Mouse (Mus musculus) liver, embryonic 12.5 days (tissue): ENCODE data around the gene Gpsm3. TPM values are rescaled to one million over a fixed set of nuclear protein-coding genes. Genes with fewer than 3 reads are reported as not detected.
A peak's percentile ranks its signal among the peaks of the same experiment; 100 is the strongest.

Experiments used
- ATAC-seq: fragments of 200-750 bp; cut with Nextera tagmentation; 2 replicates; pipeline ENCODE4 v1.8.0; 2017; ENCODE audit warnings: moderate number of reproducible peaks, mild to moderate bottlenecking, moderate library complexity
- H3K27ac ChIP-seq: fragments of 300-500 bp; sonication (generic); 2 replicates; pipeline ENCODE4 v1.5.1; 2016; ENCODE audit warnings: mild to moderate bottlenecking
- H3K27me3 ChIP-seq: fragments of 300-500 bp; sonication (generic); replicated peaks from 2 replicates; pipeline ENCODE4 v1.6.1; 2016; ENCODE audit warnings: mild to moderate bottlenecking, moderate library complexity
- H3K36me3 ChIP-seq: fragments of 300-500 bp; sonication (generic); 2 replicates; pipeline ENCODE4 v1.6.1; 2016; ENCODE audit warnings: mild to moderate bottlenecking, moderate library complexity
- H3K4me1 ChIP-seq: fragments of 300-500 bp; sonication (generic); 2 replicates; pipeline ENCODE4 v1.6.1; 2016
- H3K4me2 ChIP-seq: fragments of 300-500 bp; sonication (generic); 2 replicates; pipeline ENCODE4 v1.6.1; 2016; ENCODE audit warnings: mild to moderate bottlenecking, moderate library complexity
- H3K4me3 ChIP-seq: fragments of 300-500 bp; sonication (generic); 2 replicates; pipeline ENCODE4 v1.5.1; 2016; ENCODE audit warnings: mild to moderate bottlenecking, moderate library complexity
- H3K9ac ChIP-seq: fragments of 300-500 bp; sonication (generic); 2 replicates; pipeline ENCODE4 v1.6.1; 2016; ENCODE audit warnings: mild to moderate bottlenecking, moderate library complexity
- H3K9me3 ChIP-seq: fragments of 300-500 bp; sonication (generic); replicated peaks from 2 replicates; pipeline ENCODE4 v1.6.1; 2016; ENCODE audit warnings: mild to moderate bottlenecking, moderate library complexity
- WGBS: fragments of 180-500 bp; shearing (Covaris S2); methylation state at CpG from one replicate; pipeline ENCODE4 v1.1.7; 2016; ENCODE audit not compliant: insufficient replicate concordance; 5-methylcytosine and 5-hydroxymethylcytosine counted together
- polyA plus RNA-seq: library from polyadenylated mRNA; unstranded; fragments of >200 nt; fragmentation: Nextera tagmentation; extraction: Ambion mirVana; gene quantifications from 2 replicates; pipeline ENCODE4 v1.2.1, GENCODE M21; 2016

Gpsm3 gene
- polyA plus RNA-seq, 1 experiment from 2014 or later, result 10.7 TPM

- Histone ChIP-seq H3K9me3 (no peaks in the 10 kb centered on the region), H3K9ac (no peak overlapping the region), H3K27me3 (peaks cover 50% of the 10 kb centered on the region), H3K4me1 (peaks cover 24% of the 10 kb centered on the region), H3K27ac (no peak overlapping the region), H3K4me2 (no peak overlapping the region), H3K36me3 (no peaks in the 10 kb centered on the region), H3K4me3 (no peak overlapping the region)
- WGBS, result 65% methylated on average over 3 of the region's 3 CpGs
- no peak for ATAC-seq
Measured at GRCm38 (mm10) chr17:34562595-34562994, 27.0 kb upstream of the Gpsm3 start.

GRCm38 (mm10) chr17:34563354-34563753 is 26.3 kb upstream of the Gpsm3 start:
- Histone ChIP-seq H3K36me3 (no peaks in the 10 kb centered on the region), H3K27me3 (peaks cover 48% of the 10 kb centered on the region), H3K27ac (no peak overlapping the region), H3K4me1 (peaks cover 24% of the 10 kb centered on the region), H3K9ac (no peak overlapping the region), H3K9me3 (no peaks in the 10 kb centered on the region), H3K4me3 (no peak overlapping the region), H3K4me2 (no peak overlapping the region)
- 66% methylated on average over 11 of the region's 11 CpGs for WGBS
- no peak for ATAC-seq

GRCm38 (mm10) chr17:34564003-34564421 is 25.6 kb upstream of the Gpsm3 start, which contains the start of gene Notch4:
Gene Notch4 (plus strand): TSS chr17:34564268.
- Histone ChIP-seq H3K9me3 (no peaks in the 10 kb centered on the region), H3K27me3 (peaks cover 45% of the 10 kb centered on the region), H3K4me2 (peak within 1 kb of the TSS; percentile 26; the same call in 1 of the 2 replicates), H3K36me3 (no peaks in the 10 kb centered on the region), H3K4me3 (0 out of 2 replicates have a peak within 1 kb of the TSS, but pooled peaks have one; percentile 3), H3K9ac (no peak within 1 kb of the TSS), H3K27ac (0 out of 2 replicates have a peak within 1 kb of the TSS, but pooled peaks have one; percentile 31), H3K4me1 (peaks cover 24% of the 10 kb centered on the region)
- ATAC-seq, result no peak
- 12% methylated on average over 6 of the region's 6 CpGs for WGBS

- no peak for ATAC-seq
- Histone ChIP-seq H3K4me1 (peaks cover 21% of the 10 kb centered on the region), H3K27ac (0 out of 2 replicates have a peak overlapping the region, but pooled peaks have one; percentile 31), H3K27me3 (peaks cover 43% of the 10 kb centered on the region), H3K9me3 (no peaks in the 10 kb centered on the region), H3K9ac (no peak overlapping the region), H3K4me3 (no peak overlapping the region), H3K4me2 (peak overlapping the region; percentile 26; the same call in 1 of the 2 replicates), H3K36me3 (no peaks in the 10 kb centered on the region)
- 41% methylated on average over 3 of the region's 3 CpGs for WGBS
Measured at GRCm38 (mm10) chr17:34564796-34565195, 24.8 kb upstream of the Gpsm3 start.

GRCm38 (mm10) chr17:34567311-34567710 is 22.3 kb upstream of the Gpsm3 start:
- no peak for ATAC-seq
- Histone ChIP-seq H3K9ac (no peak overlapping the region), H3K4me1 (peaks cover 6% of the 10 kb centered on the region), H3K27me3 (peaks cover 39% of the 10 kb centered on the region), H3K9me3 (no peaks in the 10 kb centered on the region), H3K36me3 (no peaks in the 10 kb centered on the region), H3K27ac (no peak overlapping the region), H3K4me2 (no peak overlapping the region), H3K4me3 (no peak overlapping the region)
- 74% methylated on average over 9 of the region's 9 CpGs for WGBS

- Histone ChIP-seq H3K36me3 (no peaks in the 10 kb centered on the region), H3K27me3 (peaks cover 40% of the 10 kb centered on the region), H3K4me1 (peaks cover 6% of the 10 kb centered on the region; the same call in 1 of the 2 replicates), H3K27ac (no peak overlapping the region), H3K4me3 (no peak overlapping the region), H3K9me3 (no peaks in the 10 kb centered on the region), H3K9ac (no peak overlapping the region), H3K4me2 (no peak overlapping the region)
- WGBS, result 69% methylated on average over 13 of the region's 13 CpGs
- no peak for ATAC-seq
Measured at GRCm38 (mm10) chr17:34568421-34568820, 21.2 kb upstream of the Gpsm3 start.

- 61% methylated on average over 4 of the region's 4 CpGs for WGBS
- Histone ChIP-seq H3K4me2 (no peak overlapping the region), H3K4me3 (no peak overlapping the region), H3K27me3 (peaks cover 44% of the 10 kb centered on the region), H3K9me3 (no peaks in the 10 kb centered on the region), H3K36me3 (no peaks in the 10 kb centered on the region), H3K27ac (no peak overlapping the region), H3K9ac (no peak overlapping the region), H3K4me1 (no peaks in the 10 kb centered on the region)
- no peak for ATAC-seq
Measured at GRCm38 (mm10) chr17:34569919-34570318, 19.7 kb upstream of the Gpsm3 start.

- no peaks in the 10 kb centered on the region for H3K9me3 ChIP-seq
- H3K27me3 ChIP-seq, result peaks cover 26% of the 10 kb centered on the region; the same call in 1 of the 2 replicates
- H3K27ac ChIP-seq, result no peak overlapping the region
- WGBS, result 13% methylated on average over 5 of the region's 5 CpGs
- H3K4me2 ChIP-seq, result no peak overlapping the region
- no peaks in the 10 kb centered on the region for H3K4me1 ChIP-seq
- no peak overlapping the region for H3K4me3 ChIP-seq
- no peaks in the 10 kb centered on the region for H3K36me3 ChIP-seq
- ATAC-seq, result no peak
- H3K9ac ChIP-seq, result no peak overlapping the region
Measured at GRCm38 (mm10) chr17:34571875-34572274, 17.7 kb upstream of the Gpsm3 start.

GRCm38 (mm10) chr17:34572361-34572760 is 17.2 kb upstream of the Gpsm3 start:
- Histone ChIP-seq H3K27ac (no peak overlapping the region), H3K4me2 (no peak overlapping the region), H3K9ac (no peak overlapping the region), H3K36me3 (no peaks in the 10 kb centered on the region), H3K4me3 (no peak overlapping the region), H3K9me3 (no peaks in the 10 kb centered on the region), H3K4me1 (no peaks in the 10 kb centered on the region), H3K27me3 (peaks cover 21% of the 10 kb centered on the region; the same call in 1 of the 2 replicates)
- ATAC-seq, result no peak
- 29% methylated on average over 15 of the region's 15 CpGs for WGBS

- Histone ChIP-seq H3K36me3 (no peaks in the 10 kb centered on the region), H3K27ac (no peak overlapping the region), H3K9me3 (no peaks in the 10 kb centered on the region), H3K9ac (no peak overlapping the region), H3K4me2 (no peak overlapping the region), H3K4me1 (no peaks in the 10 kb centered on the region), H3K27me3 (0 out of 2 replicates have a peak, but pooled peaks cover 12% of the 10 kb centered on the region), H3K4me3 (no peak overlapping the region)
- 59% methylated on average over 5 of the region's 5 CpGs for WGBS
- ATAC-seq, result no peak
Measured at GRCm38 (mm10) chr17:34576577-34576976, 13.0 kb upstream of the Gpsm3 start.

- no peak for ATAC-seq
- Histone ChIP-seq H3K4me2 (no peak overlapping the region), H3K4me3 (no peak overlapping the region), H3K9ac (no peak overlapping the region), H3K9me3 (no peaks in the 10 kb centered on the region), H3K27me3 (0 out of 2 replicates have a peak, but pooled peaks cover 12% of the 10 kb centered on the region), H3K27ac (no peak overlapping the region), H3K36me3 (no peaks in the 10 kb centered on the region), H3K4me1 (no peaks in the 10 kb centered on the region)
- WGBS, result 73% methylated on average over 3 of the region's 3 CpGs
Measured at GRCm38 (mm10) chr17:34578070-34578469, 11.5 kb upstream of the Gpsm3 start.

- no peak for ATAC-seq
- Histone ChIP-seq H3K9ac (no peak overlapping the region), H3K4me2 (no peak overlapping the region), H3K36me3 (no peaks in the 10 kb centered on the region), H3K27ac (no peak overlapping the region), H3K9me3 (no peaks in the 10 kb centered on the region), H3K27me3 (peaks cover 18% of the 10 kb centered on the region), H3K4me1 (peaks cover 14% of the 10 kb centered on the region), H3K4me3 (no peak overlapping the region)
- 75% methylated on average over 12 of the region's 12 CpGs for WGBS
Measured at GRCm38 (mm10) chr17:34582528-34582927, 7.1 kb upstream of the Gpsm3 start.

GRCm38 (mm10) chr17:34583397-34583796 is 6.2 kb upstream of the Gpsm3 start:
- WGBS, result 48% methylated on average over 7 of the region's 7 CpGs

More at GRCm38 (mm10) chr17:34583397-34583796, 6.2 kb upstream of the Gpsm3 start:
- Histone ChIP-seq H3K27ac (no peak overlapping the region), H3K27me3 (peaks cover 18% of the 10 kb centered on the region), H3K9ac (no peak overlapping the region), H3K9me3 (no peaks in the 10 kb centered on the region), H3K4me2 (no peak overlapping the region), H3K4me3 (no peak overlapping the region), H3K36me3 (no peaks in the 10 kb centered on the region), H3K4me1 (peaks cover 20% of the 10 kb centered on the region)
- no peak for ATAC-seq
